Mouse (Mus musculus) stomach, postnatal 0 days (tissue): ENCODE measurements around the gene Aamp. TPM values are rescaled to one million over a fixed set of nuclear protein-coding genes. Genes with fewer than 3 reads are reported as not detected.
A peak's percentile ranks its signal among the peaks of the same experiment; 100 is the strongest.
"Not testable (repeated sequence)": the region's sequence is repeated elsewhere in the genome, so short reads cannot be mapped to it uniquely, and the experiment has no call there.

Experiments used
- ATAC-seq: fragments of 200-750 bp; cut with Nextera tagmentation; 2 replicates; pipeline ENCODE4 v1.8.0; 2017; ENCODE audit not compliant: low FRiP score, low TSS enrichment
- DNase-seq: peaks from one replicate; pipeline ENCODE4 v3.0.0-alpha.2; 2016; ENCODE audit warnings: low spot score
- H3K27ac ChIP-seq: fragments of 300-500 bp; sonication (generic); replicated peaks from 2 replicates; pipeline ENCODE4 v1.5.1; 2014; ENCODE audit warnings: mild to moderate bottlenecking, control low read depth
- H3K27me3 ChIP-seq: fragments of 300-500 bp; sonication (generic); 2 replicates; pipeline ENCODE4 v1.6.1; 2014; ENCODE audit warnings: low read length; ENCODE audit not compliant: control insufficient read depth, insufficient read depth
- H3K36me3 ChIP-seq: fragments of 300-500 bp; sonication (generic); 2 replicates; pipeline ENCODE4 v1.6.1; 2014; ENCODE audit warnings: low read length, mixed read lengths; ENCODE audit not compliant: control insufficient read depth, insufficient read depth
- H3K4me1 ChIP-seq: fragments of 300-500 bp; sonication (generic); replicated peaks from 2 replicates; pipeline ENCODE4 v1.6.1; 2014; ENCODE audit warnings: antibody characterized with exemption; ENCODE audit not compliant: control insufficient read depth, insufficient read depth
- H3K4me2 ChIP-seq: fragments of 300-500 bp; sonication (generic); replicated peaks from 2 replicates; pipeline ENCODE4 v1.6.1; 2014; ENCODE audit warnings: low read depth, mild to moderate bottlenecking, control low read depth, moderate library complexity
- H3K4me3 ChIP-seq: fragments of 300-500 bp; sonication (generic); 2 replicates; pipeline ENCODE4 v1.5.1; 2014; ENCODE audit warnings: low read depth, low read length, control low read depth
- H3K9ac ChIP-seq: fragments of 300-500 bp; sonication (generic); 2 replicates; pipeline ENCODE4 v1.6.1; 2014; ENCODE audit warnings: mild to moderate bottlenecking, low read length, control low read depth, mixed read lengths
- H3K9me3 ChIP-seq: fragments of 300-500 bp; sonication (generic); 2 replicates; pipeline ENCODE4 v1.6.1; 2016; ENCODE audit warnings: low read length; ENCODE audit not compliant: control insufficient read depth
- CTCF ChIP-seq: IDR thresholded peaks from 2 replicates; pipeline ENCODE4 v1.5.1; 2016; ENCODE audit warnings: antibody characterized with exemption, low read depth, mild to moderate bottlenecking, moderate library complexity
- EP300 ChIP-seq: optimal IDR thresholded peaks from 2 replicates; pipeline ENCODE3; 2016; ENCODE audit warnings: antibody characterized with exemption
- WGBS: fragments of 180-500 bp; shearing (Covaris S2); extraction: QIAGEN DNeasy Blood & Tissue Kit; methylation state at CpG from one replicate; pipeline ENCODE4 v1.1.7; 2014; 5-methylcytosine and 5-hydroxymethylcytosine counted together
- polyA plus RNA-seq: library from polyadenylated mRNA; unstranded; fragments of >200 nt; fragmentation: Nextera tagmentation; extraction: Ambion mirVana; gene quantifications from 2 replicates; pipeline ENCODE4 v1.2.1, GENCODE M21; 2015

The Aamp gene
- 154 and 157 TPM in 2 replicates for polyA plus RNA-seq

- Histone ChIP-seq H3K27ac (peak within 1 kb of the TSS; percentile 84), H3K4me1 (0 out of 2 replicates have a peak, but pooled peaks cover 5% of the 10 kb centered on the region), H3K9me3 (no peaks in the 10 kb centered on the region), H3K4me2 (peak within 1 kb of the TSS; percentile 91), H3K4me3 (peak within 1 kb of the TSS; percentile 78), H3K9ac (peak within 1 kb of the TSS; percentile 78), H3K27me3 (no peaks in the 10 kb centered on the region), H3K36me3 (peaks cover 24% of the 10 kb centered on the region)
- TF ChIP-seq CTCF (peak; percentile 54), EP300 (no peak)
- DNase-seq: peak; percentile 100
- WGBS: under 1% methylated on average over 56 of the region's 56 CpGs
- peak; percentile 96 for ATAC-seq
These were observed at the start of gene Aamp, which contains the start of gene Pnkd for GRCm38 (mm10) chr1:74284543-74285160. Aamp (minus strand) TSS chr1:74284738. Pnkd (plus strand) TSS chr1:74284930.

GRCm38 (mm10) chr1:74332930-74333329 is 48.4 kb upstream of the Aamp start:
- Histone ChIP-seq H3K4me3 (peak overlapping the region; percentile 51), H3K27me3 (no peaks in the 10 kb centered on the region), H3K9me3 (no peaks in the 10 kb centered on the region), H3K27ac (peak overlapping the region; percentile 73), H3K9ac (peak overlapping the region; percentile 47), H3K4me1 (no peaks in the 10 kb centered on the region), H3K36me3 (no peaks in the 10 kb centered on the region), H3K4me2 (peak overlapping the region; percentile 73)
- 6% methylated on average over 9 of the region's 9 CpGs for WGBS
- DNase-seq: no peak
- TF ChIP-seq CTCF (no peak), EP300 (no peak)
- no peak for ATAC-seq

- Histone ChIP-seq H3K36me3 (no peaks in the 10 kb centered on the region), H3K4me2 (peak overlapping the region; percentile 73), H3K27me3 (no peaks in the 10 kb centered on the region), H3K9ac (peak overlapping the region; percentile 47; the same call in 1 of the 2 replicates), H3K4me1 (no peaks in the 10 kb centered on the region), H3K27ac (peak overlapping the region; percentile 73), H3K4me3 (peak overlapping the region; percentile 51), H3K9me3 (no peaks in the 10 kb centered on the region)
- WGBS: 0% methylated on average over 36 of the region's 36 CpGs
- DNase-seq (peak; percentile 97), ATAC-seq (peak; percentile 92)
- TF ChIP-seq EP300: no peak
- TF ChIP-seq CTCF: peak; percentile 72
These were observed 47.8 kb upstream of the Aamp start for GRCm38 (mm10) chr1:74332241-74332763.

- TF ChIP-seq EP300 (no peak), CTCF (no peak)
- H3K36me3 ChIP-seq: no peaks in the 10 kb centered on the region
- ATAC-seq (peak; percentile 11; the same call in 1 of the 2 replicates), DNase-seq (no peak)
- H3K9me3 ChIP-seq: no peaks in the 10 kb centered on the region
- no peak overlapping the region for H3K9ac ChIP-seq
- no peak overlapping the region for H3K4me2 ChIP-seq
- H3K4me1 ChIP-seq: no peaks in the 10 kb centered on the region
- H3K4me3 ChIP-seq: no peak overlapping the region
- H3K27me3 ChIP-seq: no peaks in the 10 kb centered on the region
- peak overlapping the region; percentile 72 for H3K27ac ChIP-seq
- WGBS: 54% methylated on average over 4 of the region's 4 CpGs
These were observed 46.6 kb upstream of the Aamp start for GRCm38 (mm10) chr1:74331046-74331681.

GRCm38 (mm10) chr1:74329899-74330431 is 45.4 kb upstream of the Aamp start:
- DNase-seq (no peak), ATAC-seq (no peak)
- Histone ChIP-seq H3K27me3 (no peaks in the 10 kb centered on the region), H3K36me3 (no peaks in the 10 kb centered on the region), H3K9me3 (no peaks in the 10 kb centered on the region), H3K4me3 (no peak overlapping the region), H3K4me2 (no peak overlapping the region), H3K27ac (peak overlapping the region; percentile 72), H3K4me1 (no peaks in the 10 kb centered on the region), H3K9ac (no peak overlapping the region)
- TF ChIP-seq CTCF (no peak), EP300 (no peak)
- 44% methylated on average over 7 of the region's 7 CpGs for WGBS

- ATAC-seq, H3K4me2 ChIP-seq, H3K4me1 ChIP-seq, H3K27ac ChIP-seq, H3K36me3 ChIP-seq, H3K27me3 ChIP-seq, DNase-seq, H3K9ac ChIP-seq, H3K4me3 ChIP-seq, H3K9me3 ChIP-seq: not testable (repeated sequence)
- peak; percentile 49 for TF ChIP-seq CTCF
- WGBS: 77% methylated on average over 2 of the region's 2 CpGs
These were observed 42.4 kb upstream of the Aamp start for GRCm38 (mm10) chr1:74326916-74327315.
